Mouse (Mus musculus) c-Kit-positive CD71-positive TER-119-negative erythroid progenitor cells, embryonic 14.5 days (primary cell): Measurements from ENCODE around the gene Usf2.

ENCODE experiments used
- DNase-seq: peaks from one replicate; pipeline ENCODE4 v3.0.0-alpha.2; 2013; ENCODE audit warnings: low read depth

Usf2 gene

DNA sequence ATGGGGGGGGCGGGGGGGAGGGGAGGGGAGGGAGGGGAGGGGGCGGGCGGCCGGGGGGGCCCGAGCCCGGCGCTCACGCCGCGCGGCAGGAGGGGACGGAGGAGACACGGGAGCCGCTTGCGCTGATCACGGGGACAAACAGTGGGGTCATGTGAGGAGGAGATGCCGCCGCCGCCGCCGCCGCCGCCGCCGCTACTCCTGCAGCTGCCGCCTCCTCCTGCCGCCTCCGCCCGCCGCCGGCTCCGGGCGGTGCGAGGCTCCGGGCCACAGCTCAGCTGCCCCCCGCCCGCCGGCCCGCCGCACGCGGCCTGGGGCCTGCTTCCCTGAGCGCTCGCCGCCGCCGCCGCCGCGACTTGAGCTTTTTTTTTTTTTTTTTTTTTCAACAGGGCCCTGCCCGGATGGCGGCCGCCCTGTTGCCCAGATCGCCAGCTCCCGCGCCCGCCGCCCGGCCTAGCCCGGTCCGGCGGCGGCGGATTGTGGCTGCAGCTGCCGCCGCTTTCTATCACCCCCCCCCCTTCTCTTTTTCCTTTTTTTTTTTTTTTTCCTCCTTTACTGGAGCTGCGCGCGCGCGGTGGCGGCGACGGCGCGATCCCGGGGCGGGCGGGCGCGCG, at the start of gene Usf2:
Usf2 (minus strand) TSS at position 48 of the 611 bp plus-strand sequence.
- DNase-seq = peak; percentile 34

- DNase-seq = no peak
Observed at GRCm38 (mm10) chr7:31002650-31003049, 46.0 kb upstream of the Usf2 start.

DNA sequence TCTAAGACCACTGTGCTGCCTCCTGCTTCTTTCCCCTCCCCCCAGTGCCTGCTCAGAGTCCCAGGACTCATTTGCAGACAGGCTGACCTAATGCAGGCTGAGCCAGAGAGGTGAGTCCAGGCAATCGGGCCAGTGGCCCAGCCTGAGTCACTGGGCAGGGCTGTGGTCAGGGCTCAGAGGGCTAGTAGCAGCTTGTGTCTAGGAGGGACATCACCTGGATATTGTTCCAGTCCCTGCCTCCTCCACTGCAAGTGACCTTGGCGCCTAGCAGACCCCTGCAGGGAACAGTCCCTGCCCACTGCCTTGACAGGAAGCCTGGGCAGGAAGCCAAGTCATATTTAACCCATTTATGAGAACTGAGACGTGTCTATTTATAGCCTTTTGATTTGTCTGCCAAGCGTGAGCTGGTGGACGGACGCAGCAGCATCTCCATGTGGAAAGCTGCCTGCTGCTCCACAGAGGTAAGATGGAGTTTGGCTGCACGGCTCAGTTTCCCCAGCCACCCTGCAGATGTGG, 44.0 kb upstream of the Usf2 start:
- no peak for DNase-seq

DNA sequence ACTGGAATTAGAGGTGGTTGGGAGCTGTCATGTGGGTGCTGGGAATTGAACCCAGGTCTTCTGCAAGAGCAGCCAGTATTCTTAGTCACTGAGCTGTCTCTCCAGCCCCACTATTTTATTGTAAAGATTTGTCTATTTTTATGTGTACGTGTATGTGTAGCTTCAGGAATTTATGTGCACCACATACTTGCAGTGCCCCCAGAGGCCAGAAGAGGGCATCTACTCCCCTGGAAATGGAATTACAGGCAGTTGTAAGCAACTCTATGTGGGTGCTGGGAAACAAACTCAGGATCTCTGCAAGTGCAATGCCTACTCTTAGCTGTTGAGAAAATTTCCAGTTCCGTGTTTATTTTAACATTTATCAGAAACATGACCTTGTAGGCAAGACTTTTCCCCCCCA, 39.9 kb upstream of the Usf2 start:
- no peak for DNase-seq

GRCm38 (mm10) chr7:30993986-30994385, 37.4 kb upstream of the Usf2 start:
- DNase-seq = no peak

DNA sequence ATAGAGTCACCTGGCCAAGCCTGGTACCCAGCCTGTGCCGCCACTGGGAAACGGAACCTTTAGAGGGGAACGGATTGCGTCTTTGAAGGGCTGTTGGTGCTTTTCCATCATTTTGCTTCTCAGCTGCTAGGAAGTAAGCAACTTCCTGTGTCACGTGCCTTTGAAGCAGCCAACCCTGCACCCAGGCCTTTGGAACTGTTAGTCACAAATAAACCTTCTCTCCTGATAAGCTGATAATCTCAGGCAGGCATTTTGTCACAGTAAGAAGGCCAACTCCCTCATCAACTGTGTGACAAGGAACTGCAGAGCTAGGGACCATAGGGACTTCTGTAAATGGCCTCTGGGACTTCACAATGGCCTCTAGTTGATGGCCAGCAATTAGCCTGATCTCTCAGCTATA, 35.5 kb upstream of the Usf2 start:
- no peak for DNase-seq

DNA sequence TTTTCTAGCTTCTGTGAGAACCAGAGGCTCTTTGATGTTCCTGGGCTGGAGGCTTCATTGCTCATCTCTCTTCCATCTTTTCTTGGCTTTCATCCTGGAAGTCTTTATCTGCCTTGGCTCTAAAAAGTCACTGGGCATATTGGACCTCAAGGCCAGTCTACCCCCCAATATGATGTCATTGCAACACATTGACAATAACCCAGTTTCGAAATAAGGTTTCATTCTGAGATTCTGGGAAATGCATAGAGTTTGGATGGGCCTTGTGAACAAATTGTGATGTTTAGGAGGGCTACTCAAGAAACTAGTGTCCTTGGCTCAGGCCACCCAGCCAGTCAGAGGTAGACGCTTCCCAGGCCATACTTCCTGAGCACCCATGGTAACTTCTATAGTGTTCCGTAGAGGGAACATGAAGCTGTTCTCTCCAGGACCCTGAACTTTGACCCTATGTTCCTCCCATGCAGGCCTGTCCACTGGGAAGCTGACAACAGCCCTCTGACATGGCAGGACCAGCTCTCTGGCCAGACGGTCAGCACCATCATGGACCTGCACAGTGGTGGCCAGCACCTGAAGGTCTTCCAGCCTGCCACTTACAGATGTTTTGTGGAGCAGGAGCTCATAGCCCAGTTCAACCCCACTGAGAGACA, 32.0 kb upstream of the Usf2 start:
- DNase-seq = no peak

GRCm38 (mm10) chr7:30985357-30985756, 28.8 kb upstream of the Usf2 start:
- no peak for DNase-seq

DNA sequence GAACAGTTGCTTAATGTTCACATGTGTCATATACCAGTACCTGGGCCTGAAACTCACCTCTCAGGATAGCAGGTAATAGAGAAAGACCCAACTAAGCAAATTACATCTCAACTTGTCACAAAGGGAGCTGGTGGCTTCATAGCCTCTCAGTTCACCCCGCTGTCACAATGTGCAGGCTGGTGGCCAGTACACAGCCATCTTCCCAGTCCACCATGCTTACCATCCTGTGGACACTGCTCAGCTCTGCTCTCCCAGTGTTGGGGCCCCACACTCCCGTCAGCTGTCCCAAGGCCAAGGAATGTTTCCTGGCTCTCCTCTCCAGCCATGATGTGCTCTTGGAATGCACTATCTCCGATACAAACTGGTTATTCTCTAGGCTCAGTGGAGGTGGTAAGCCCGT, 25.1 kb upstream of the Usf2 start:
- DNase-seq = no peak

DNA sequence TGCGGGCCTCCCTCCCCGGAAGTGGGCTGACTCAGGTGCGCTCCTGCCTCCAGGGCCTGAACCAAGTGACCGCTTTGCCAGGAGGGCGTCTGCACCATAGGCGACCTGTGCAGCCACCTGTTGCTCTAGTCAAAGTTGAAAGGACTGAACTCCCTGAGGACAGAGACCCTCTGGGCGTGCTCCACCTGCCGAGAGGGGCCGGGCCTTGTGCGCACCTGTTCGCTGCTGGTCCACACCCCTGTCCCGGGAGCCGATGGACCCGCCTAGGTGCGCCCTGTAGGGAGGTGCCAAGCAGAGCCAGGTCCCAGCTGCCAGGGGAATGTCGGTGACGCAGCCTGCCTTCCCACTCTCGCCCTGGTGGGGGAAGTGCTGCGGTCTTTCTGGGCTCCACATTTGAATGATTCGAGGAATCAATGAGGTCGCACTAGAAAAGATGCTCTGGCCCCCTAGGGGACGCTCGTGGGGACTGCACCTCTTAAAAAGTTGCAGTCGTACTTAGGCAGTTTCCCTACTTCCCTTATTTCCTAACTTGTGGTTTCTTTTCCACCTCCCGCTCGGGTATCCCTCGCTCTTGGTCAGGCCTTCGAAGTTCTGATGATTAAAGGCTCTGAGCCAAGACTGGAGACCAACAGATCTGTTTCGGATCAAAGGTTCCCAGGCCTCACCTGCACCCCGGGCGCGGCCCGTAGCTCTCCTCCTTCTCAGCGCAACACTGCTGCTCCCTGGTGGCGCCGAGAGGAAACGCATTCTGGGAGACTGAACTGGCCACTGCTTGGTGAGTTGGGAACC, 17.1 kb upstream of the Usf2 start, which contains the start of gene Fam187b:
Fam187b (plus strand) TSS at position 290 of the 789 bp plus-strand sequence.
- DNase-seq = peak; percentile 75

- no peak for DNase-seq
Observed at GRCm38 (mm10) chr7:30973251-30973500, 16.6 kb upstream of the Usf2 start, which contains the start of gene Lsr. TSS of gene Lsr (minus strand) at chr7:30973464.

- no peak for DNase-seq
Observed at GRCm38 (mm10) chr7:30972426-30973250, 16.0 kb upstream of the Usf2 start.

DNA sequence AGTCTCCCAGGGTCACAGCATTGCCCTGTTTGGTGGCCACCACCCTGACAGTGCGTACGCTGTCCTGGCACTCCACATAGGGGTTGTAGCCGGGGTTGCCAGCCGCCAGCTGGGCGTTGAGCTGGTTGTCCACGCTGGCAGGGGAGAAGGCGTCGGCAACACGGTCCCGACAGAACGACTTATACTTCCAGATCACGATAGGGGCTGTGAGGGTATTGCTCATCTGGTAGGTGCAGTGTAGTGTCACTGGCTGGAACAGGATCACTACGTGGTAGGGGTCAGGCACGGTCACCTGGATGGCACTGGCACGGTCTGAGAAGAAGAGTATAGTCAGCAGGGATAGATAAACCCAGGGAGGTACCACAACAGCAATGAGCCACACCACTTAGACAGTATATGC, 15.3 kb upstream of the Usf2 start:
- DNase-seq = no peak

DNA sequence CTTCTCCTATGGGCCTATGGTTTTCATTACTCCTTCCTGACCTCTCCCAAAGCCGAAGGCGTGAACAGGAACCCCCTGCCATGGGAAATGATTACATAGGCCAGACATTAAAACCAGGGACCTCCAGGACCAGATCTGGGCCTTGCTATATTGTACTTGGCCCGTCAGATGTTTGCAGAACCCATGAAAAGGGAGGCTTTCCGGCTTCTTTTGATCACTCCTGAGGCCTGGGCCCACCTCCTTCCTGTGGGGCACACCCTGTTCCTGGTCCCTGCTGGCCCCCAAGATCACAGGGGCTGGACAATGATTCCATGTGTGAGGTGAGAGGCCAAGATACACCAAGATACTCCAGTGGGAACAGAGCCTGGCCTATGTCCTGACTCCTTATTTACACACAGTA, 12.6 kb upstream of the Usf2 start:
- no peak for DNase-seq

GRCm38 (mm10) chr7:30968611-30969010, 12.0 kb upstream of the Usf2 start:
- DNase-seq = no peak

- no peak for DNase-seq
Observed at GRCm38 (mm10) chr7:30966657-30967056, 10.1 kb upstream of the Usf2 start.

- no peak for DNase-seq
Observed at GRCm38 (mm10) chr7:30965677-30966076, 9.1 kb upstream of the Usf2 start.

DNA sequence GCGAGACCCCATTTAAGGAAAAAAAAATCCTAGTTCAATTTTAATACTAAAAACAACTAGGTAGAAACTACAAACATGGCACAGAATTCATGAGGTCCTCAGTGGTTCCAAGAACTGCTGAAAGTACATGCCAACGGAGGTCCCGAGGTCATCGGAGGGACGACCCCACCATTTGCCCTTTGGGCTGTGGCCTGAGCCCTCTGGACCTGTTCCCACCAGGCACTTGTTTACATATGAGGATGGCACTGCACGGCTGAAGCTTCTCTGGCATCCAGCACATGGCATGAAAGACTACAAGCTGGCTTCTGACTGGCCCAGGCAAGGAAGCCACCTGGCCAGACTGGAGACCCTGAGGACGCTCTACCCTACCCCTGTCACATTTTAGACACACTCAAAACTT, 7.8 kb upstream of the Usf2 start:
- no peak for DNase-seq

GRCm38 (mm10) chr7:30962862-30963261, 6.3 kb upstream of the Usf2 start:
- no peak for DNase-seq

DNA sequence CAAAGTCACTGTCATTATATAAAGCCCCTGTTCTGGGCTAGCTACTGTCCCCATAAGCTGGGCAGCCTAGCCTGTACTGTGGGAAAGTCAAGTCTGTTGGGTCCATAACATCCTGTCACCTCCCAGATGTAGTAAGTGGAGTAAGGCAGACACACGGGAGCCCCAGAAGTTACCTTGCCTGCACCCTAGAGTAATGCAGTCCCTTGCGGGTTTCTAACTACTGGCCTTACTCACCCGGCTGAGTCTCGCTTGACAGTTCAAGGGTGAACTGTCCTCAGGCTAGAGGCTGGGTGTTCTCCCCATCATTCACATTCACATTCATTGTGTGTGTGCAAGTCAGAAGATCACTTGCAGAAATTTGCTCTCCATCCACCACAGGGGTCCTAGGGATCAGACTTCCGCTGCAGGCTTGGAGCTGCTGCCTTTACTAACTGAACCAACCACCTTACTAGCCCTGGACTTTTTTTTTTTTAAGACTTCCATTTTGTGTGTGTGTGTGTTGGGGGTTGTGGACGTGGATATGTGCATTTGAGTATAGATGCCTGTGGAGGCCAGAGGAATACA, 3.3 kb upstream of the Usf2 start:
- DNase-seq = no peak

- no peak for DNase-seq
Observed at GRCm38 (mm10) chr7:30958866-30959487, 2.4 kb upstream of the Usf2 start.
